Mouse (Mus musculus) hindbrain, embryonic 14.5 days (tissue): ENCODE data around the gene BC028528. TPM values are rescaled to one million over a fixed set of nuclear protein-coding genes. Genes with fewer than 3 reads are reported as not detected.
"Not testable (repeated sequence)": the region's sequence is repeated elsewhere in the genome, so short reads cannot be mapped to it uniquely, and the experiment has no call there.

Experiments used
- ATAC-seq: fragments of 200-750 bp; cut with Nextera tagmentation; 2 replicates; pipeline ENCODE4 v1.8.0; 2017; ENCODE audit warnings: moderate number of reproducible peaks, mild to moderate bottlenecking, moderate TSS enrichment, moderate library complexity; ENCODE audit not compliant: low FRiP score
- DNase-seq: peaks from one replicate; pipeline ENCODE4 v3.0.0-alpha.2; 2015; ENCODE audit warnings: low spot score
- H3K27ac ChIP-seq: fragments of 300-500 bp; sonication (generic); 2 replicates; pipeline ENCODE4 v1.5.1; 2014; ENCODE audit warnings: mild to moderate bottlenecking, moderate library complexity
- H3K27me3 ChIP-seq: fragments of 300-500 bp; sonication (generic); 2 replicates; pipeline ENCODE4 v1.6.1; 2014; ENCODE audit warnings: mild to moderate bottlenecking, low read length, mixed read lengths; ENCODE audit not compliant: control insufficient read depth, insufficient read depth
- H3K36me3 ChIP-seq: fragments of 300-500 bp; sonication (generic); replicated peaks from 2 replicates; pipeline ENCODE4 v1.6.1; 2014; ENCODE audit not compliant: control insufficient read depth, insufficient read depth
- H3K4me1 ChIP-seq: fragments of 300-500 bp; sonication (generic); replicated peaks from 2 replicates; pipeline ENCODE4 v1.6.1; 2014; ENCODE audit warnings: antibody characterized with exemption, low read length, mixed read lengths; ENCODE audit not compliant: control insufficient read depth, insufficient read depth
- H3K4me2 ChIP-seq: fragments of 300-500 bp; sonication (generic); replicated peaks from 2 replicates; pipeline ENCODE4 v1.6.1; 2014; ENCODE audit warnings: mild to moderate bottlenecking, moderate library complexity
- H3K4me3 ChIP-seq: fragments of 300-500 bp; sonication (generic); replicated peaks from 2 replicates; pipeline ENCODE4 v1.5.1; 2014; ENCODE audit warnings: mild to moderate bottlenecking, low read length
- H3K9ac ChIP-seq: fragments of 300-500 bp; sonication (generic); 2 replicates; pipeline ENCODE4 v1.6.1; 2014
- H3K9me3 ChIP-seq: fragments of 300-500 bp; sonication (generic); 2 replicates; pipeline ENCODE4 v1.6.1; 2016; ENCODE audit warnings: low read length; ENCODE audit not compliant: control insufficient read depth
- WGBS: fragments of 180-500 bp; shearing (Covaris S2); extraction: QIAGEN DNeasy Blood & Tissue Kit; methylation state at CpG from one replicate; pipeline ENCODE4 v1.1.7; 2014; 5-methylcytosine and 5-hydroxymethylcytosine counted together
- polyA plus RNA-seq: library from polyadenylated mRNA; unstranded; fragments of >200 nt; fragmentation: Nextera tagmentation; extraction: Ambion mirVana; gene quantifications from 2 replicates; pipeline ENCODE4 v1.2.1, GENCODE M21; 2014

Gene BC028528
- polyA plus RNA-seq, 1 experiment from 2014 or later: 26.2 TPM

DNA sequence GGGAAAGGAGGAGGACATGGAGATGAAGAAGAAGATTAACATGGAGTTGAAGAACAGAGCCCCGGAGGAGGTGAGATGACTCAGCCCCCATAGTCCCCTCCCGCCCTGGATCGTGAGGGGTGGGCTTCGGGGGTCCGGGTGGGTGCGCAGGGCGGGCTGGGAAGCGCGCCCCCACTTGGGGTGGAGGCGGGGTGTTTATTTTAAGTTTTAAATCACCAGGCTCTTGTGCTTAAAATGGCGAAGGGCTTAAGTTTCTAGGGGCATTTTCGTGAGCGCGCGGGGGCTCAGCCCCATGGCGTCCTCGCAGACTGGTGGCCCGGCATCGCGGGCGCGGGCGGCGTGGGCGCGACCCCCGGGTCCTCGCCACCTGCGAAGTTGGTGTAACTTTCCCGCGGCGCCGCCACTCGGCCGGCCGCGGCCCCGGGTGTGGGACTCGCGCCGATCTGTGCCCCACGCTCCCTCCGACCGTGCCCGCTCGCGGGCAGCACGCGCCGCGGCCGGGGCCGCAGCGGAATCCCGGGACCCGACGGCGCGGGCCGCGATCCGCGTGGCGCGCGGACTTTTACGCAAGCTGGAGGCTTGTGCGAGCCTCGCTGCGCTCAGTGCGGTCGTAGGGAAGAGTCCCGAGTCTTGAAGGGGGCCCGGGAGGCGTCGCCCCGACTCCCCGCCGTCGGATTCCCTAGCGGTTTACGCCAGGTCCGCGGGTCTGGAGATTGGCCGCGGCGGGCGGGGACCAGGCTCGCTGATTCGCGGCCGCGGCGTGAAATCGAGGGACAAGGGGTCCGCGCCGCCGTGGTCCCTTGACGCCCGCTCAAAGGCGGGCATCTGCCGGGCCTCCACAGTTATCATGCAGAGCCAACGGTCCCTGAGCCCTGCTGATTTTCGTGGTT, 38.0 kb upstream of the BC028528 start:
- peak overlapping the region; percentile 90 for H3K4me3 ChIP-seq
- no peaks in the 10 kb centered on the region for H3K9me3 ChIP-seq
- H3K36me3 ChIP-seq: peaks cover 12% of the 10 kb centered on the region
- H3K27ac ChIP-seq: peak overlapping the region; percentile 85
- peak; percentile 1; the same call in 1 of the 2 replicates for ATAC-seq
- WGBS: under 1% methylated on average over 105 of the region's 105 CpGs
- no peaks in the 10 kb centered on the region for H3K27me3 ChIP-seq
- peaks cover 6% of the 10 kb centered on the region for H3K4me1 ChIP-seq
- DNase-seq: peak; percentile 51
- H3K4me2 ChIP-seq: peak overlapping the region; percentile 73
- H3K9ac ChIP-seq: peak overlapping the region; percentile 63

DNA sequence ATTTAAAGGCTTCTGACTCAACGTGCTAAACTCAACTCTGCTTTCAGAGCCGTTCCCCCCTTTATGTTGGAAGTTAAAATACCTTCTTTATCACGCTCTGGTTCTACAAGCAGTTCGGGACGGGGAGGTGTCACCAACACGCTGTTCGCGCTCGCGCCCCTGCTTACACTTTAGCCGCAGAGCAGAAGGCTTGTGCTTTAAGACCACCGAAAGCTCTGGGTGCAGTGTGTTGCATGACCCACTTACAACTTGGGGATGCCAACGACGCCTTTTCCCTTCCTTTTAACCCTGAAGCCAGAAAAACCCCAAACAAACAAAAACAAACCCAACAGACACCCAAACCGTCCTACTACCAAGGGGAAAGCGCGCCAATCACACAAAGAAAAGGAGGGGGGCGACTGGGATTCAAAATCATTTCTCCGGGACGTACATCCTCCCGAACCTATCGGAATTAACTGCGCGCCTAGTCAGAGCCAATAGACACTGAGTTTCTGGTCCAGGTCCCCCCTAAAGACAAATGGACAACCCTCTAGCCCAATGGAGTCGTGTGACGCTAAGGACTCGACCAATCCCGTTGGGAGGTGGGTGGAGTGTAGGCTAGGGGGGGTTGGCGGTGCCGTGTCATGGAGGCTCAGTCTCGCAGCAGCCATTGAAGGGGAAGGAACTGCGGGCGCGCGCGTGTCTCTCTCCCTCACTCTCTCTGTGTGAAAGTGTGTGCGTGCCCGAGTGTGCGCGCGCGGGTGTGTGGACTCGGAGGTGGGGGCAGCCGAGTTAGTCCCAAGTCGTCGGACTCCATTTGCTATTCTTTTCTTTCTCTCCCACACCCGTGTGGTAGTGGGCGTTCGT, 37.1 kb upstream of the BC028528 start, which contains the start of gene Anp32e:
Gene Anp32e (plus strand): TSS at position 589 of the 846 bp plus-strand sequence.
- under 1% methylated on average over 49 of the region's 49 CpGs for WGBS

DNA sequence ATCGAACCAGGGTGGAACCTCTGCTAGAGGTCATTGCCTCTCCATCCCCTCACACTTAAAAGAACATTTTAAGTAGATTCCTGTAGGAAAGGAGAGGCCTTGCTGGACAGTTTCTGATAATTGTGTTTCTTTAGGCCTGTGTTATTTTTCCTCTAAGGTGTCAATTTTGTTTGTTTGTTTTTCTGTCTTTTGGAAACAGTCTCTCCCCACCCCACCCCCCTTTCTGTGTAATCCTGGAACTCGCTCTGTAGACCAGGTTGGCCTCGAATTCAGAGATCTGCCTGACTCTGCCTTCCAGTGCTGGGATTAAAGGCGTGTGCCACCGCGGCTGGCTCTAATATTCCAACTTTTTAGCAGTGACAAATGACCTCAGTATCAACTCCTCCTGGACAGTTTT, 36.5 kb upstream of the BC028528 start:
- H3K9me3 ChIP-seq: no peaks in the 10 kb centered on the region
- no peak for DNase-seq
- no peak for ATAC-seq
- 71% methylated on average over 6 of the region's 6 CpGs for WGBS
- H3K27ac ChIP-seq: peak overlapping the region; percentile 38; the same call in 1 of the 2 replicates
- H3K36me3 ChIP-seq: no peaks in the 10 kb centered on the region
- peak overlapping the region; percentile 24; the same call in 1 of the 2 replicates for H3K9ac ChIP-seq
- H3K4me1 ChIP-seq: peaks cover 6% of the 10 kb centered on the region
- H3K4me2 ChIP-seq: peak overlapping the region; percentile 68
- H3K4me3 ChIP-seq: peak overlapping the region; percentile 90
- H3K27me3 ChIP-seq: no peaks in the 10 kb centered on the region

More for the DNA sequence above, 37.1 kb upstream of the BC028528 start, which contains the start of gene Anp32e:
- ATAC-seq (peak; percentile 100), DNase-seq (peak; percentile 98)
- Histone ChIP-seq H3K4me2 (peak within 1 kb of the TSS; percentile 73), H3K9ac (peak within 1 kb of the TSS; percentile 63), H3K4me1 (peaks cover 6% of the 10 kb centered on the region), H3K27ac (peak within 1 kb of the TSS; percentile 85), H3K9me3 (no peaks in the 10 kb centered on the region), H3K27me3 (no peaks in the 10 kb centered on the region), H3K4me3 (peak within 1 kb of the TSS; percentile 90), H3K36me3 (peaks cover 2% of the 10 kb centered on the region)

DNA sequence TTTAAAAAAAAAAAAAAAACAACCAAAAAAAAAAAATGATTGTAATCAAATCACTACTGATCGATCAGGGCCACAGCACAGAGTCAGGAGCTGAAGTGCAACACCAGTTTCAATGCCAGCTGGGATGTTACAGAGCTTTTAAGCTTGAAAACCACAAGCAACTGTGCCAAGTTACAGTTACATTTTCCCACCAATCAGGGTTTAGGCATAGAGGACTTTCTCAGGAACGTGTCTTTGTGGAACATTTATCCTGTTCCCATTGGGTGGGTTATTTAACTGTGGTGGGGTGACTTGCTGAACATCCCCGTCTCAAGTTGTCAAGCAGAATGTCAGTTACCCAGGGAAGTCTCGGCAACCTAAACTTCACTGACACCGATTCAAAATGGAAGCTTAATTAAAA, 33.3 kb upstream of the BC028528 start:
- WGBS: 90% methylated on average over 5 of the region's 5 CpGs
- H3K4me2 ChIP-seq: no peak overlapping the region
- H3K4me3 ChIP-seq: no peak overlapping the region
- H3K4me1 ChIP-seq: no peaks in the 10 kb centered on the region
- ATAC-seq (no peak), DNase-seq (no peak)
- no peaks in the 10 kb centered on the region for H3K9me3 ChIP-seq
- no peaks in the 10 kb centered on the region for H3K36me3 ChIP-seq
- no peaks in the 10 kb centered on the region for H3K27me3 ChIP-seq
- H3K27ac ChIP-seq: no peak overlapping the region
- no peak overlapping the region for H3K9ac ChIP-seq

DNA sequence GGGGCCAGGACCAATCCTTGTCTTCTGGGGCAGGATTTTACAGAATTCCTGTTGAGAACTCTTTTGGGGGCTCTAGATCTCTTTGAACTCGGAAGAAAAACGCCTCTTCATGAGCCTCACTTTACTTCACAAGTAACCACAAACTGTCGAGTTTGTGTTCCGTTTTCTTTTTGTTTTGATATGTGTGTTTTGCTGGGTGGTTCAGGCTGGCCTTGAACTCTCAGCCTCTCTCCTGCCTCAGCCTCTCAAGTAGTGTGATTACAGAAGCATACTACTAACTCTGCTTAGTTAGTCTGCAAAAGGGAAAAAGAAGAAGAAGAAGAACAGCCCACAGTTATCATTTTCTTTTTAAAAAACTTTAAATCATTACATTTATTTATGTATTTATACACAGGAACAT, 32.4 kb upstream of the BC028528 start:
- H3K4me3 ChIP-seq: no peak overlapping the region

DNA sequence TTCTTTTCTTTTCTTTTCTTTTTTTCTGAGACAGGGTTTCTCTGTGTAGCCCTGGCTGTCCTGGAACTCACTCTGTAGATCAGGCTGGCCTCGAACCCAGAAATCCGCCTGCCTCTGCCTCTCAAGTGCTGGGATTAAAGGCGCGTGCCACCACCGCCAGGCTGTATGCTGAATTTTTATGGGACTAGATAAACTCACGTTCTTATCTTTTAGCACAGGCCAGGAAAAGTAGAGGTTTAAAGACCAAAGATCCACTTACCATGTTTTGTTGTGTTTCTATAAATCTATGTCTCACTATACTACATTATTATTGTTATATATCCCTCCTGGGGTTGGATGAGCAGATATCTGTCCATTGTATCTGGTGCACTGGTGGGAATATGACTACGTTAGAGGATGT, 31.6 kb upstream of the BC028528 start:
- 90% methylated on average over 7 of the region's 7 CpGs for WGBS
- H3K36me3 ChIP-seq, H3K4me2 ChIP-seq, DNase-seq, ATAC-seq, H3K27ac ChIP-seq, H3K9ac ChIP-seq, H3K27me3 ChIP-seq, H3K9me3 ChIP-seq, H3K4me3 ChIP-seq, H3K4me1 ChIP-seq: not testable (repeated sequence)

More for the DNA sequence above, 32.4 kb upstream of the BC028528 start:
- 83% methylated on average over 4 of the region's 4 CpGs for WGBS
- Histone ChIP-seq H3K9ac (no peak overlapping the region), H3K4me1 (no peaks in the 10 kb centered on the region), H3K36me3 (no peaks in the 10 kb centered on the region), H3K4me2 (no peak overlapping the region), H3K27me3 (no peaks in the 10 kb centered on the region), H3K9me3 (no peaks in the 10 kb centered on the region), H3K27ac (no peak overlapping the region)
- ATAC-seq (no peak), DNase-seq (no peak)

DNA sequence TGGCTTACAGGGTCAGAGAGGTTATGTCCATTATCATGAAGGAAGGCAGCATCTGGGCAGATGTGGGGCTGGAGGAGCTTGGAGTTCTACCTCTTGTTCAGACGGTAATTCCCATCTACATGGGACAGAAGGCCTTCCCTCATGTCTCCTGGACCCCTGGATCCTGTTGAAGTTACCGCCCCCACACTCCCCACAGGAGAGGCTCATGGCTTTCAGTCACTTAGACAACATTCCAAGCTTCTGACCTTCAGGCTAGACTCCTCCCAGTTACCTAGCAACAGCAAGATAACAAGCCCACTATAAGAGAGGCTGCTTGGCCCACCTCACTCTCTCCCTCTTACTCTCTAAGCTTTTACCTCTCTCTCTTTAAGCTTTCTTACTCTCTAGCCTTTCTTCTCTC, 28.7 kb upstream of the BC028528 start:
- not testable (repeated sequence) for H3K36me3 ChIP-seq, H3K4me1 ChIP-seq, H3K4me3 ChIP-seq, H3K27ac ChIP-seq, H3K27me3 ChIP-seq, H3K9me3 ChIP-seq, H3K9ac ChIP-seq, H3K4me2 ChIP-seq, DNase-seq, ATAC-seq
- WGBS: 60% methylated on average over 2 of the region's 2 CpGs

DNA sequence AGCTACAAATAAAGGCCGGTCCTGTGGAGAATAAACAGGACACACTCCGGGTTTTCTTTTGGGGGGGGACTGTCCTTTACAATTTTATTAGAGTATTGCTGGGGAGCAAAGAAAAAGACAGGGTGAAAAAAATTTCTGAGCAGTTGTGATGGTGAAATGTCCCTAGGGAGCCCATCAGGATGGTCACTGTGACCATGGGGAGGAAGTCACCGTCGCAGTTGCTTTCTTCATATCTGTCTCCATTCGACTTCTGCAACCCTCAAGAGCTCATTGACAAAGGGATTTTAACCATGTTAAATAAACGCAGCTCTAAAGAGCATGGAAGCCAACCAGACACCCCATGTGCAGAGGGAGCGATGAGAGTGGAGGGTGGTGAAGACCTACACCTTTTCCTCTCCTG, 25.0 kb upstream of the BC028528 start:
- Histone ChIP-seq H3K4me2 (no peak overlapping the region), H3K4me3 (no peak overlapping the region), H3K27ac (no peak overlapping the region), H3K9me3 (no peaks in the 10 kb centered on the region), H3K4me1 (no peaks in the 10 kb centered on the region), H3K9ac (no peak overlapping the region), H3K27me3 (no peaks in the 10 kb centered on the region), H3K36me3 (no peaks in the 10 kb centered on the region)
- DNase-seq (no peak), ATAC-seq (no peak)
- 80% methylated on average over 7 of the region's 7 CpGs for WGBS

DNA sequence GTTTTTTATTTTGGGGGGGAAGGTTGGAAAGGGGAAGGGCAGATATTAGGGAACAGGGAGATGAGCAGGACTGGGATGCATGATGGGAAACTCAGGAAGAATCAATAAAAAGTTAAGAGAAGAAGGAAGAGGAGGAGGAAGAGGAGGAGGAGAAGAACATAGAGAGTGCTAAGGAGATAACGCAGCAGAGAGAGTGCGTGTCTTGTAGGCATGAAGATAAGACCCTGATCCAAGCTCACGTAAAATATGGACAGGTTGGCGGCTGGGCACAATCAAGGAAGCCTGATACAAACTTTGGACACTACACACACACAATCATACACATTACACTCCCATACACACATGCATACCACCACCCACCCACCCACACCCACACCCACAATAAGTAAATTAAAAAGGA, 22.9 kb upstream of the BC028528 start:
- WGBS: 98% methylated on average over 4 of the region's 4 CpGs
- no peak overlapping the region for H3K4me3 ChIP-seq
- H3K27ac ChIP-seq: no peak overlapping the region
- H3K9me3 ChIP-seq: no peaks in the 10 kb centered on the region
- no peaks in the 10 kb centered on the region for H3K27me3 ChIP-seq
- no peaks in the 10 kb centered on the region for H3K36me3 ChIP-seq
- H3K4me2 ChIP-seq: no peak overlapping the region
- DNase-seq (no peak), ATAC-seq (no peak)
- no peak overlapping the region for H3K9ac ChIP-seq
- H3K4me1 ChIP-seq: no peaks in the 10 kb centered on the region
